Mouse (Mus musculus) adrenal gland, postnatal 10 days (tissue): ENCODE data around the gene Ankrd44. TPM values are rescaled to one million over a fixed set of nuclear protein-coding genes. Genes with fewer than 3 reads are reported as not detected.
A peak's percentile ranks its signal among the peaks of the same experiment; 100 is the strongest.

ENCODE experiments used
- DNase-seq: peaks from one replicate; pipeline ENCODE4 v3.0.0; 2021; ENCODE audit warnings: mixed read lengths
- total RNA-seq, 2 experiments: library from RNA; stranded (reverse); gene quantifications; 2 replicates each; pipeline ENCODE4 v1.2.3; 2021

Gene Ankrd44
- total RNA-seq, 2 experiments from 2014 or later, result 25.7 to 32.1 TPM

DNA sequence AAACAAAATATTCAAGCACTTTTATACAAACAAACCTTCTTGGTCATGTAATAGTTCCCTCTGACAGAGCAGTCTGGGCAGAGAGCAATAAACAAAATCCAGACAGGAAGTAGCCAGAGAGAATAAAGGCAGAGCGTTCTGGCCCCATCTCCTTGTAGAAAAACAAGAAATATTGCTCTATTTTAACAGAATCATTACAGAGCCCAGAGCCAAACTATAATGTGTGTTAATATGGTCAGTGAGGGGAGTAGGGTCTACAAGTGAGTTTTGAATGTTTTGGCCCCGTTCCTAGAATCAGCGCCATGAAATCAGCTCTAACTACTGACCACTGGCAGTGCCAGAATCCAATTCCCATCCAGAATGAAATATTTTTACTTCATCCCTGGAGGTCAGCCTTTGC is 38.3 kb downstream of the Ankrd44 start:
- DNase-seq, result no peak

DNA sequence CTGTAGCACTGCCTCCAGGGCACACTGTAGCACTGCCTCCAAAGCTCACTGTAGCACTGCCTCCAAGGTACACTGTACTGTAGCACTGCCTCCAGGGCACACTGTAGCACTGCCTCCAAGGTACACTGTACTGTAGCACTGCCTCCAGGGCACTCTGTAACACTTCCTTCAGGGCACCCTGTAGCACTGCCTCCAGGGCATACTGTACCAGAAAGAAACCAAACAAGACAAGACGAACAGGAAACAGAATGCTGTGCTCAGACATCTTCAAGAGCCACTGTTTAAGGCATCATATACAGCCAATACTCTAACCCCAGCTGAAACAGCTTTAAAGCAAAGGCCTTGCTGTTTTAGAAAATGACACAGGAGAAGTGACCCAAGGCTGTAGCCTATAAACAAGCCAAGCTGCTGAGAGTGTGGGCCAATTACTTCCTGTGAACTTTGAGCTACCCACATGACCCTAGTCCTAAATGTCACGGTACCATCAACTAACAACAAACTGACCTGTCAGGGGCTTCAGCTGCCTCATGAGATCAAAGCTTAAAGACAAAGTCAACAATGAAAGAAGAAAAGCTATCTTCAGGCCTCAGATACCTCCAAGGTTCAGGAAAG is 43.2 kb downstream of the Ankrd44 start:
- no peak for DNase-seq

DNA sequence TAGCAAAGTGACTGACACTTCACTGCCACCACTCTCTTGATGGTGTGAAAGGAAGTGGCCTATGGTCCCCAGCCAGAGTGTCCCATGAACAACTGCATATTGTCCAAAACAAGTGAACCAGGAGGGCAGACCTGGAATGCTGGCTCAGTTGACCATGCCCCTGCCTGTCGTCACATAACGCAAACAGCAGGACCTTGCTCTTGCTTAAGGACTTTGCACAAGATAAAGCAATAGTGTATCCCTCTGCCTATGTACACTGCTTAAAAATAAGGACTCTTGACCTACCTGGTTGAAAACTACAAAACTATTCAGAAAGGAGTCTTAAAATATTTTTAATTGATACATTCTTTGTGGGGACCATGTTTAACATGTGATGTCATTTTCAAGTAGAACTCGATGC is 44.7 kb downstream of the Ankrd44 start:
- DNase-seq, result no peak

DNA sequence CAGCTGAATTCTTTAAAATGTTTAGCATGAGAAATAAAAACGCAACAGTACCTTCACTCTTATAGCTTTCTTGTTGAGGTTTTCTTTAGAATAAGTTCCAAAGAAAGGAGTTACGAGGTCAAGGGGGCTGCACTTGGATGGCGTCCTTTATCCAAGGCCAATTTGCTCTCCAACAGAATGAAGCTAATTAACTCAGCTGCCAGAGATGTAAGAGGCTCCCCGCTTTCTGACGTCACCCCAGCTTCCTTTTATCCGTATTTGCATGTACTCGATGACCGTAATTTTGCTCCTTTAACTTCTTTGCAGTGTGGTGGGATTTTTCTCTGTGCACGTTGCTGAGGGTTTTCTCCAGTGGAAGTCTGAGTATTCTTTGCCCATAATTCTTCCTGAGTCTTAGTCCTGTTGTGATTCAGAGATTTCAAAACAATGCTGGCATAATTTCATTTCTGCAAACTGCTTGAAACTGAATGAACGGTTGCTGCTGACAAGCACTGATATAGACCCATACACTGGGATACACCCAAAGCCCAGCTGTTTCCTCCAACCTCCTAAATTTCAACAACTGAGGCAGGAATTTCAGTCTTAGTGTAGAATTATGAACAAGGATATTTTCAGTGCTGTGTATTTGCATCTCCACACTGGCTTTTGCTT is 48.6 kb downstream of the Ankrd44 start:
- no peak for DNase-seq

DNA sequence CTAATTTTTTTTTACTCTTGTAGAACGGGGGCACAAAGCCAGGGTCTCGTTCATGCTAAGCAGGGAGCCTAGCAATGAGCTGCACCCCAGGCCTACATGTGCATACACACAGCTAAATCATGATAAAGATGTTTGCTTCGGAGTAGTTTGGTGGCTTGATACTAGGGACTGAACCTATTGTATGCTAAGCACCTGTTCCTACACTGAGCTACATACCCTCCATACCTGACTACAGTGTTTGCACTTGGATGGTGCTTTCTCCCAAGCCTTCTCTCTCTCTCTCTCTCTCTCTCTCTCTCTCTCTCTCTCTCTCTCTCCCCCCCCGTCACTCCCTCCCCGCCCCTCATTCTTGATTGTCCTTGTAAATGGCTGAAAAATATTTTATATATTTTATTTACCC is 49.2 kb downstream of the Ankrd44 start:
- no peak for DNase-seq

DNA sequence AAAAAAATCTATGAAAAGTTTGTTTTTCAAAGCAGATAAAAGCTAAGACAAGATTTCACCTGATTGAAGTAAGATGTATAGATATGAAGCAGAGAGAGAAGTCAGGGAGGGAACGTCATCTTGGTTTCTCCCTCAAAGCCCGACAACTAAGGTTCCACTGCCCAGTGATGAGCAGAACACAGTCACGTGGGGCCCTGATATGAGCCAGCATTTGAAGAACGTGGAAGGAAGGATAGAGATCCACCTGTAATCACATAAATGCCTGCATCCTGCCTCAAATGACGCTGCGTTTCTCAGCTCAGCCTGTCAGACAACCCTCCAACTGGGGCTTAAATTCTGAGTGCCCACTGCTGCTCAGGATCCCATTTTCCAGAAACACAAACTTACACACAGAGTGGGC is 52.1 kb downstream of the Ankrd44 start:
- no peak for DNase-seq

DNA sequence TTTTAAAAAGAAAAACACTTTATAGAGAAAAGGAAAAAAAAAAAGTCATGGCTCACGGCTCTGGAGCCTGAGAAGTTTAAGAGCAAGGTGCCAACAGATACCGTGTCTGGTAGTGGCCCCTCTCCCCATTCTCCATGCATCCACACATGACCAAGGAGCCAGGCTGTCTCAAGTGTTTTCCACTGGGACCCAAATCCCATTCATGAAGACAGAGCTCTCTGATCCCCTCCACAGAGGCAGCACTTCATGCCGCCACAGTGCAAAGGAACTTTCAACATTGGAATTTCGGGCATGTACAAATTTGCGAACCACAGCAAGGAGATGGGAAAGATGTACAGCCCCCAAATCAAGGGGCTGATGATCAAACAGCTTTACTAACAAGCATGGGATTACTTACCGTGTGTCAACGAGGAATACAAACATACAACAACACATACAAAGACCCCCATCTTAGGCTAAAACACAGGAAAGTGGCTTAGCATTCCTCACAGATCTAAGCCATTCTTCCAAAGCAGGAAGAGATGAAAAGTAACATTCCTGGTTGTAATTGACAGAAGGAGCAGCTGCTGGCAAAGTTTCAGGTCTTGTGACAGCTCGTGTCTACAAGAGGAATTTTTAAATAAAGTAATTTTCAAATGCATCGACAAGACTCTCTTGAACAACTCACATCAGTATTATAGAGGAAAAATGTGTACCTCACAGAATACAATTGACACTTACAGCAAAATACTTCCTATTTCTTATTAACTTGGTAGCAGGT is 53.1 kb downstream of the Ankrd44 start:
- no peak for DNase-seq

DNA sequence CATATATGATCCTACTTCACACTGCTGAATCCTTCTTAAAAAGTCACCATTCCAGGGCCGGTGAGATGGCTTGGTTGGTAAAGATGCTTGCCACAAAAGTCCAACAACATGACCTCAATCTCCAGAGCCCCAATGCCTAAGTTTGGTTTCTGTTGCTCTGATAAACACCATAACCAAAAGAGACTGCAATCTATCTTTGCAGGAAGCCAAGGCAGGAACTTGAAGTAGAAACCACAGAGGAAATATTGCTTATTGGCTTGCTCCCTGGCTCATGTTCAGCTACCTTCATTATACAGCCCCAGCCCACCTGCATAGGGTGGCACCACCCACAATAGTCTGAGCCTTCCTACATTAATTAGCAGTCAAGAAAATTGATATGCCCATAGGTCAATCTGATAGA is 54.9 kb downstream of the Ankrd44 start:
- no peak for DNase-seq

DNA sequence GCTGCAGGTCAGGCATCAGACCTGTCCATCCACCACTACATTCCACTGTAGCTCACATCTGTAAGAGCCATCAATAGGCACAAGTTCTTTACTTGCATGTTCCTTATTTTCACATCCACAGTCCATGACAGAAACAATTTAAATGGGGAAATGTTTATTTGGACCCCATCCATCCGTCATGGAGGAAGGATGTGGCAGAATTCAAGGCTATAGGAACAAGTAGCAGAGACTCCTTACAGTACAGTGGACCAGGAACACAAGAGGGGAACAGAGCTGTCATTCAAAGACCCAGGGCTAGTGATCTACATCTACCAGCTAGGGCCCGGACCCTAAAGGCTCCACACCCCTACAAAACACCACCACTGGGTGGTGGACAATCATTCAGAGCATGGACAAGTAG is 55.6 kb downstream of the Ankrd44 start:
- no peak for DNase-seq

DNA sequence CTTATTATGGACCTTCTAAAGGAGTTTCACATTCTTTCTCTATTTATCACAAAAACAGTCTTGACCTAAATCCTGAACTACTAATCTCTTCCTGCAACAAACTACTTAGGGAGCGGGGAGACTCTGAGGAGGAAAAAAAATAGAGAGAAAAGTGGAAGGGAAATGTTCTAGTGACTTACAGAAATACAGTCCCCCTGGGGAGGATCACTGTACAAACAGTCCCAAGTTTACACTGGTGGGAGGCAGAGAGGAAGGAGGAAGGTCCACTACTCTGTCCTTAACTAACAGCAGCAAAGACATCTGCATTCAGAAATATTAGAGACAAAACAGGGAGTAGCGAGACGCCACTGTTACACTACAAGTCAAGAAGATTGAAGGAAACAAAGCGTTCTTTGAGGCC is 59.0 kb downstream of the Ankrd44 start:
- DNase-seq, result no peak

DNA sequence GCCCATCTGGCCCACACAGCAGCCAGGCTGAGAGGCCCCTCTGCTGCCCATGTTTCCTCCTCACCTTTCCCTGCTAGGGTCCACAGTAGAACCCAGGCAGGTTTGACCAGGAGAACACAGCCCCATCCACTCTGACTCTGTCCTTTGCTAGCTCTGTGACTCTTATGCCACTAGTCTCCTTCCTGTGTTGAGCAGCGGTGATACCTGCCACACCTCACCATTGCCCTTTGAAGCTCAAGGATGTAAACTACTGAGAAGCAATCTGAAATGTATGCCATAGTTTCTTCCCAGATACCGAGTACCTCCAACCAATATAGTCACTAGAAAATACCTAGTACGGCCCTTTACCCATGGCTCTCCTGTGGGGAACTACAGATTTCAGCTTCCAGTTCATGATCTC is 60.1 kb downstream of the Ankrd44 start:
- DNase-seq, result no peak

DNA sequence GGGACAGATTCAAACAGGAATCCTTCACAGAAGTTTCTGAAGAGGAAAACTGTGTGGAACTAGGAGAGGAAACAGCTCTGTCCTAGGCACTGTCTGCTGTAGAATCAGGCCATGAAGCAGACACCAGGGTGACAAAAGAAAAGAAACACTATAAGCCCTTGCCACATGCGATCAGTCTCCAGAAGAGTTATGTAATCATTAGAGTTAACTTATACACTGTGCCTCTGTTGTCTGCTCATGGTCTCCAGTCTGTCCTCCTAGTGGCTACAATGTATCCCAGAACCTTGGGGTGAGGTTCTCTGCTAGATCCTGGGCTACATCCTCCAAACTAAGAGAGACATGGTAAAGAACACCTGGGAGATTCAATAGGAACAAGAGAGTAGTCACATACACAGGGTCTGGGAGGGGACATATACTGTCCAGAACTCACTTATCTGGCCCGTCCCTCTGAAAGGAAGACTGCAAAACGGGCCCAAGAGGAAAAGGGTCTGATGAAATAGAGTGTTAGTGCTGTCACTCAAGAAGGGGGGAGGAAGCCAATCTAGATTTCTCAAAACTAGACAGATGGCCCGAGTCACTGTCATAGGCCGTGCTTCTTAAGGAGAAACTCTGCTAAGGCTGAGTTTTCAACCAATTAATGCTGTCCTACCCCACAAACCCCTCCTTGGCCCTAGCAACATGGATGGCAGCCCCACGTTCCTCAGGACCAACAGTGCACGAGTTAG is 61.1 kb downstream of the Ankrd44 start:
- DNase-seq, result no peak

DNA sequence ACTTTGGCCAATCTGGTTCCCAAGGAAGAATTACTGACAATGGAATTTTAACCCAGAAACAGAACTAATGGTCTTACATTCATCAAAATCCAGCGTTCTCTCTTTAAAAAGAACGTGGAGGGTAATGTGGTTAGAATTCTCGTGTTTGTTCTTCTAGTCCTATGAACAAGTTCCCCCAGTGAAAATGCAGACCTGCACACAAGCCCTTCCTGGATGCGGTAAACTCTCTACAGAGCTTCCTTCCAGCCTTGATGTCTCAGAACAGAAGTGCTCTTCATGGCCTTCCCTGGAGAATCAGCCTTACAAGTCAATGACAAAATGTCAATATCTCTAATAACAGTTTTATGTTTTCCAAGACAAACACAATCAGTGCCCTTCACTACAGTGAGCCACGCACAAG is 65.8 kb downstream of the Ankrd44 start:
- no peak for DNase-seq

DNA sequence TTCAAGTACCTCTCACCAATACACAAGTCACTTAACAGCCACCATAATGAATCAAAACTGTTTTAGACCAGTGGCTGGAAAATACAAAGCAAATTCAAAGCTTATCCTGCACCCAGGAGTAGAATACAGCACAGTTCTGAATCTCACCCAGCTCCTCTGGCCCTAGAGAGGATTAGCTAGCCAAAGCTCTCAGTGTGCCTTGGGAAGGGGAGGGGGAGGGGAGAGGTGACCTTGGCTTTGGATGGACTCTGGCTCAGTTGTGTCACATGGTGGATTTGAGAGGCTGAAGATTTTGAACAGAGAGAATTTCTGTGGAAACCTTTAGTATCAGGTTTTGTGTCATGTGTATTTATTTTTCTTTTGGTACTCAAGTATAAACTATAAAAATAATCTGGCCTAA is 66.3 kb downstream of the Ankrd44 start:
- peak; percentile 59 for DNase-seq

DNA sequence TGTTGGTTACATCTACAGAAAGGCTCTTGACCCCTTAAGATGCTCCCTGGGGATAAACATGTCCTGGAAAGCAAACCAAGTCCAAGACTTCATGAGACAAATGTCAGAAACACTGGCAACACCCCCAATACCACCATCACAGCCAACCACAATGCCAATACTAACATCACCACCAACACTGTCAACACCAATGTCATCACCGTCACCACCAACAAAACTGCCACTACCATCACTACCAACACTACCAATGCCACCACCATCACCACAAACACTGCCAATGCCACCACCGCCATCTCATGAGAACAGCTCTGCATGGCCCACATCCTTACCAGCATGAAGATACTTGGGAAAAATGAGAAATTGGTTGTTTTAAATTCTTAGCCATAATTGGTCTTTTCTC is 67.3 kb downstream of the Ankrd44 start:
- DNase-seq, result no peak

DNA sequence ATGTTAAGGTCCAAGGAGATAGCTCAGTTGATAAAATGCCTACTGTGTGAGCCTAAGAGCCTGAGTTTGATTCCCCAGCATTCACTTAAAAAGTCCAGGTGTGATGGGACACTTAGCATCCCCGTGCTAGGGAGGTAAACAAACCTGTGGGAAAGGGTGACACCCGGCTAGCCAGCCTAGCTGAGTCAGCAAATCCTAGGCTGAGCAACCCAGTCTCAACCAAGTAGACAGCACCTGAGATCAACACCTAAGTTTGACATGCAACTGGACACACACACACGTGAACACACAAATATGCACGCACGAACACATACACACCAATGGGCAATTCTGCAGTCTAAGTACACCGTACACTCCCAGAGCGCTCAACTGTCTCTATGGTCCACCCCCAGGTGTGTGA is 69.7 kb downstream of the Ankrd44 start:
- DNase-seq, result no peak

DNA sequence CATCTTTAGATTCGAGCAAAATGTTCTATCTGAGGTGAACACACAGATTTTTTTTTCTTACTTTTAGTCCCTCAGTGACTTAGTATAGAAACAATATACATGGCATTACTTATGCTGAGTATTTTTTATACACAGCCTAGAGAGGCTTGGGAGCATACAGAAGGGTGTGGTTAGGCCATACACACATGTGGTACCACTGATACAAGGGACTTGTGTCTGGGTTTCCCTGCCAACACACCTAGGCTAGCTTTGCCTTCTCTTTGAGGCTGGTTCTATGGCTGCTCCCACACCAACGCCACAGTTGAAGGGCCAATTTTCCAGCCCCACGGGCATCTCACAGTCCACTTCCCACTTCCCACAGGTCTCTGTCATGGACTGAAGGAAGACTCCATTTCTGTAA is 70.2 kb downstream of the Ankrd44 start:
- no peak for DNase-seq

DNA sequence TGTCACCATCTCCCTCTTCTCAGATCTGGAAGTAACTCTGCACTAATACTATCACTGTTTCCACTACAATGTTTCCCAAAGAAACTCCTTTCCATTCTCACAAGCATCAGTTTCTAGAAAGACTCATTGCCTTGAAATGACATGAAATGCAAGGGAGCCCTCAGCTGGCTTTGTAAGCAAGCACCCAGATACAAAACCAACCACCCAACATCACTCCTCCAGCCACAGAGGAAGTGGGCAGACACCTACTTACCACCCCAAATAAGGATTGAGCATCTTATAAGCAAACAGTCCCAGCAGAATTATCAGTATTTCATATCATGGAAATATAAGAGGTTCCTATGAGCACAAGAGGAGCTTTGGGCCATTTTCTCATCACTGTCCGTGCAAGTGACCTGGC is 71.8 kb downstream of the Ankrd44 start:
- DNase-seq, result no peak

DNA sequence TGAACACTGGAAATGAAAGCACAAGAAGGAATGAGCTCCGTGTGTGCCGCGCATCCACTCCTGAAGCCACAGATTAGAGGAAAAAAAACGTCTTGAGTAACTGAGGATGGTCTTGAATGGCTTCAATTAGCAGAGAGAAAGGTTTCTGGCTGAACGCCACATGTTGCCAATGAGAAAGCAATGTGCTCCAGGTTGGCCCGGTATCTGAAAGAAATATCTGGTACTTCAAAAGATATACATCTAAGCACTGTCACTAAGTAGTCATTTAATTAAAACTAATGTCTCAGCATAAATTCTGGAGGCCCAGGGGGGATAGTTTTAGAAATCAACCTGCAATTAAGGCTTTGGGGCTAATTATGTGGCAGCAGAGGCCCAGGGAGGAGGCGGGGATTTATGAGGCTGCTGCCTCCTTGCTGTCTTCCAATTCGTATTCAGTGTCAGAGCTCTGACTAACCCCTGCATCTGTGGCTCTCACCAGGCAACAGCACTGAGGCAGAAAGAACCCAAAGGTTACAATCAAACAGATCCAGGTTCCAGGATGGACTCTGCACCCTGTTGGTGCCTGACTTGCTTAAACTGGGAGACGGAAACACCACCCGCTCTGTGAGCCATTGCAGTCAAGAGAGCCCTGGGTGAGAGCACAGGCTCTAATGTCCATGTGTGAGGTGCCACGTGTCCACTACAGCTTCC is 72.7 kb downstream of the Ankrd44 start:
- DNase-seq, result no peak

DNA sequence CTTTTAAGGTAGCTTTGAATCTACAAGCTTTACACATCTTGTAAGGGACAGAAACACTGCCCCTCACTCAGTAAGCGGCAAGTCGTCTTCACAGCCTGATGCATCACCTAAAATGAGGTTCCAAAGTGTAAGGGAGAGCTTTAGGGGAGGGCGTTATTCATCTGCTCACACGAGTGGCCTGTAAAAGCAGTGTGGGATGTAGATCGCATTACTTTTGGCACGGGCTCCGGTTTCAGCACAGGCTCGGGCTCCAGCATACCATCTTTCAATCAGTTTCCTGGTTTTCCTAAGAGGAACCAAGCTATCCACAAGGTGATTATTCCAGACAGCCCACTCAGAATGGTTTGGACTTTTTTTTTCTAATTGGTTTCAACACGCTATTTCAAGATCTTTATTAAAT is 74.6 kb downstream of the Ankrd44 start:
- no peak for DNase-seq

DNA sequence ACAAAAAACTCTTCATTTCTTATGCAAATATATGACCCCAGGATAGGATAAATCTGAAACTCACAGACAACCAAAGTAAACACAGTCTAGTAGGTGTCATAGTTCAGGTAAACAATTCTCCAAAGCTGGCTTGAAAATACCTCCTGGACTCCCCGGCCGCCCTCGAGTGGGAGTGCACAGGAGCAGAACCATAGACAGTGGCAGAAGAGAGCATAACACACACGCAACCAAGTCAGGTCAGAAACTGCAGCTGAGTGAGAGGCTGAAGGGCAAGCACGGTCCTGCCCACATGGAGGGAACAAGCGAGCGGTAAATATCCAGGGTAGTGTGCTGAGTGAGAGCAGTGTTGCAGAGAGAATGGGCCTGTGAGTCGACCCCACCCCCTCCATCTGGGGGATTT is 76.1 kb downstream of the Ankrd44 start:
- DNase-seq, result no peak

DNA sequence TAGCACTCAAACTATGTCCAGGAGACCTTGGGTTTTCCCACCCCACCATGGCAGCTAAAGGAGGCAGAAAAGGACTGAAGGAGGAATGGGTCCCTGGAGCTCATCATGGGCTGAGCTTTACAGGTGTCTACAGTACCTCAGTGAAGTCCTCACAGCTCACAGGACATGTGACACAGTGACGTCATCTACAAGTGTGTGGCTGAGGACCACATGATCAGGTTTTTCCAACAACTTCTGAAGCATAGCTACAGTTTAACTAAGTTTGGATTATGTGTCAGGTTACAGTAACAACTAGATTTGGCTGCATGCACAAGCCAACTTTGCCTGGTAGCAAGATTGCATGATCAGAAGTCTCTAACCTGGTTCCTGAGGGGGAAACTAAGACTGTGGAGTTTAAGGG is 78.9 kb downstream of the Ankrd44 start:
- no peak for DNase-seq
